Mouse (Mus musculus): ENCODE measurements around the gene Commd7.

- TF ChIP-seq CTCF (IDR thresholded peaks at IDR 0.05; ENCODE audit: low read depth, low read length) (no peak), TAL1 (conservative IDR thresholded peaks at IDR 0.05; ENCODE audit: low read depth, low read length) (no peak), GATA1 (IDR thresholded peaks at IDR 0.05; ENCODE audit: borderline replicate concordance, low read length) (no peak), POLR2AphosphoS5 (IDR thresholded peaks at IDR 0.05; ENCODE audit: insufficient replicate concordance, low read depth, low read length) (no peak), GATA2 (IDR thresholded peaks at IDR 0.05; ENCODE audit: borderline replicate concordance, low read depth, low read length) (no peak)
Measured at GRCm38 (mm10) chr2:153618439-153618838, 14.1 kb downstream of the Commd7 start.

Measured in G1E (cell line).